Mouse (Mus musculus): ENCODE results near the gene Abhd14a. TPM values are rescaled to one million over a fixed set of nuclear protein-coding genes. Genes with fewer than 3 reads are reported as not detected.

Gene Abhd14a
- polyA plus RNA-seq, 1 experiment from 2014 or later = 21.7 TPM

DNA sequence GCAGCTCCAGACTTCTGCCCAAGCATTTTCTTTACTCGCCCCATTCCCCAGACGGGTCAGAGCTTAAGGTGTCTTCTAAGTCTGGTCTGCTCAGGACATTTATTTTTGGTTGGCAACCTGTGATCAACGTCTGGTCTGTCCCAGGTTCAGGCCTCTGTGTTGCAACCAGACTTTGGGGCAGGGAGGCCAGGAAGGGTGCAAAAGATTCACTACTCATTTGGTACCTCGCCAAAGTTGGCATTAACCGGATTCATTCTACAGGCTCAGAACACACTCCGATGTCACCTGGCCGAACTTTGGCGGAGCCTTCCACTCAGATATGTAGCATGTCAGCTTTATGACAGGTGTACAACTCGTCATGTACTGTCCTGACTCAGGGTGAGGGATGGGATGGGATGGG is 473 bp upstream of the Abhd14a start:
- Histone ChIP-seq H3K36me3 (ENCODE audit: insufficient read depth, low read length) (no peaks in the 10 kb centered on the region), H3K4me2 (replicated peaks; ENCODE audit: low read depth, low read length) (peak overlapping the region; percentile 61), H3K27me3 (replicated peaks; ENCODE audit: insufficient read depth, low read length) (no peaks in the 10 kb centered on the region), H3K9me3 (ENCODE audit: low read length) (no peaks in the 10 kb centered on the region), H3K27ac (ENCODE audit: low read length) (peak overlapping the region; percentile 43), H3K4me3 (ENCODE audit: low read depth, low read length) (peak overlapping the region; percentile 44), H3K4me1 (ENCODE audit: insufficient read depth, low read depth, low read length) (peaks cover 3% of the 10 kb centered on the region; the same call in 1 of the 2 replicates), H3K9ac (replicated peaks; ENCODE audit: low read depth) (no peak overlapping the region)
- DNase-seq (ENCODE audit: low spot score) (no peak), ATAC-seq (no peak)
- TF ChIP-seq CTCF (IDR thresholded peaks at IDR 0.05) = no peak
- no peak for TF ChIP-seq EP300 (IDR thresholded peaks at IDR 0.05)
- 32% methylated on average over 9 of the region's 9 CpGs for WGBS

DNA sequence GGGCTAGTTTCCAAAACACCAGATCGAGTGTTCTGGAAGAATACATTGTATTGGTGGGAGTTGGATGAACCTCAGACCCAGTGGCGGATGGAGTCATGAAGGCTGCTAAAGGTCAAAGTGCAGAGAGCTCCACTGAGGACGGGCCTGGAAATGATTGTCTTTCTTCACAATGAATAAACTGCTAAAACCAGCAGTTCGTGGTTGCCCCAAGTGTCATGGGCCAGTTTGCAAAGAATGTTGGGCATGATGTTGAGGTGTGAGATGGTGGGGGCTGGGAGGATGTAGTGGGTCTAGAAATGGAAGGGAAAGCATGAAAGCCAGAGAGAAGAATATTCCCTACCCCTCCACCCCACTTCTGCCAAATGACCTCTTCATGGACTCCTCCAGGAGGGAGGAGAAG is 2.6 kb downstream of the Abhd14a start:
- Histone ChIP-seq H3K4me1 (ENCODE audit: insufficient read depth, low read depth, low read length) (peaks cover 3% of the 10 kb centered on the region; the same call in 1 of the 2 replicates), H3K36me3 (ENCODE audit: insufficient read depth, low read length) (no peaks in the 10 kb centered on the region), H3K9me3 (ENCODE audit: low read length) (no peaks in the 10 kb centered on the region), H3K27me3 (replicated peaks; ENCODE audit: insufficient read depth, low read length) (no peaks in the 10 kb centered on the region), H3K4me3 (ENCODE audit: low read depth, low read length) (no peak overlapping the region), H3K27ac (ENCODE audit: low read length) (no peak overlapping the region), H3K9ac (replicated peaks; ENCODE audit: low read depth) (no peak overlapping the region), H3K4me2 (replicated peaks; ENCODE audit: low read depth, low read length) (no peak overlapping the region)
- WGBS = 73% methylated on average over 4 of the region's 4 CpGs
- no peak for TF ChIP-seq EP300 (IDR thresholded peaks at IDR 0.05)
- no peak for TF ChIP-seq CTCF (IDR thresholded peaks at IDR 0.05)
- DNase-seq (ENCODE audit: low spot score) (no peak), ATAC-seq (no peak)

DNA sequence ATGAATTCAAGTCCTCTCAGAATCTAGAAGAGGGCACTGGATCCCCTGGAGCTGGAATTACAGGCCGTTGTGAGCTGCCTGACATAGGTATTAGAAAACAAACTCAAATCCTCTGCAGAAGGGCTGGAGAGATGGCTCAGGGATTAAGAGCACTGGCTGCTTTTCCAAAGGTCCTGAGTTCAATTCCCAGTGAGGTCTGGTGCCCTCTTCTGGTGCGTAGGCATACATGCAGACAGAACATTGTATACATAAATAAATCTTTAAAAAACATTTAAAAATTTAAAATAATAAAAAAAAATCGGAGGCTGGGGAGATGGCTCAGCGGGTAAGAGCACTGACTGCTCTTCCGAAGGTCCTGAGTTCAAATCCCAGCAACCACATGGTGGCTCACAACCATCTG is 4.8 kb downstream of the Abhd14a start:
- H3K4me1 ChIP-seq (ENCODE audit: insufficient read depth, low read depth, low read length) = no peaks in the 10 kb centered on the region; the same call in 1 of the 2 replicates
- ATAC-seq (no peak), DNase-seq (ENCODE audit: low spot score) (no peak)
- peak; percentile 46 for TF ChIP-seq CTCF (IDR thresholded peaks at IDR 0.05)
- no peak for TF ChIP-seq EP300 (IDR thresholded peaks at IDR 0.05)
- WGBS = 80% methylated on average over 5 of the region's 5 CpGs
- H3K27me3 ChIP-seq (replicated peaks; ENCODE audit: insufficient read depth, low read length) = no peaks in the 10 kb centered on the region
- H3K27ac ChIP-seq (ENCODE audit: low read length) = no peak overlapping the region
- H3K4me2 ChIP-seq (replicated peaks; ENCODE audit: low read depth, low read length) = no peak overlapping the region
- no peaks in the 10 kb centered on the region for H3K36me3 ChIP-seq (ENCODE audit: insufficient read depth, low read length)
- no peaks in the 10 kb centered on the region for H3K9me3 ChIP-seq (ENCODE audit: low read length)
- no peak overlapping the region for H3K9ac ChIP-seq (replicated peaks; ENCODE audit: low read depth)
- H3K4me3 ChIP-seq (ENCODE audit: low read depth, low read length) = no peak overlapping the region

DNA sequence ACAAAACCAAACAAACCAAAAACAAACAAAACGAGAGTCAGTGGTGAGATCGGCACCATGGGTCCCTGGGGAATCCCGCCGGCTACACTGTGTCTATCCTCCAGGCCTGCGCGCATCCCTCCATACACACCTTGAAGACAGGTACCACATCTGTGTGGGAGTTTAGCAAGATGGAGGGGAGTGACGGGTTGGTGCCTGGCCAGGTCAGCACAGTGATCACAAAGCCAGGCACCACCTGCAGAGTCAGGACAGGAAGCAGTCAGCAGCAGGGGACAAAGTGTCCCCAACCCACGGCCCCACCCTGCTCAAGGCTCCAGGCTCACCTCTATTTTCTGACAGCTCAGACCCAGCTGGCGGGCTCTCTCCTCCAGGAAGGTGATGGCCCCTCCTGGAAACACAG is 10.9 kb downstream of the Abhd14a start:
- Histone ChIP-seq H3K4me3 (ENCODE audit: low read depth, low read length) (no peak overlapping the region), H3K36me3 (ENCODE audit: insufficient read depth, low read length) (peaks cover 11% of the 10 kb centered on the region; the same call in 1 of the 2 replicates), H3K9ac (replicated peaks; ENCODE audit: low read depth) (no peak overlapping the region), H3K4me2 (replicated peaks; ENCODE audit: low read depth, low read length) (no peak overlapping the region), H3K27ac (ENCODE audit: low read length) (no peak overlapping the region), H3K9me3 (ENCODE audit: low read length) (no peaks in the 10 kb centered on the region), H3K4me1 (ENCODE audit: insufficient read depth, low read depth, low read length) (no peaks in the 10 kb centered on the region; the same call in 1 of the 2 replicates), H3K27me3 (replicated peaks; ENCODE audit: insufficient read depth, low read length) (no peaks in the 10 kb centered on the region)
- ATAC-seq (no peak), DNase-seq (ENCODE audit: low spot score) (no peak)
- TF ChIP-seq EP300 (IDR thresholded peaks at IDR 0.05) (no peak), CTCF (IDR thresholded peaks at IDR 0.05) (no peak)
- WGBS = 74% methylated on average over 9 of the region's 9 CpGs

DNA sequence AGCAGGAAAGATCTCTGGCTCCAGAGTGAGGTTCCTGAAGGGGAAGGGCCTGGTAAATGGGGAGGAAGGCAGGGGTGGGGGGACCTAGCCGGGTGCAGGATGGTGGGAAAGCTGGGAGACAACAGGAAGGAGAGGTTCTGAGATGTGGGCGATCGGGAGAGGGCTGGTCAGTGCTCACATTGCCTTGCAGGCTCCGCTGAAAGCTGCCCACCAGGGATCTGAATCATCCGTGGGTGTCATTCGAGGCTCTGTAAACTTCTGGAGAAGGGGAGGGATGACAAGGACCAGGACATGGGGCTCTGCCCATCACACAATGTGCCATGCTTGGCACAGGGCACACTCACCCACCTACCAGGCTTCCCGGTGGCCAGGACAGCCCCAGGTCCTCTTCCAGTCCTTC is 14.1 kb downstream of the Abhd14a start:
- Histone ChIP-seq H3K4me2 (replicated peaks; ENCODE audit: low read depth, low read length) (no peak overlapping the region), H3K27ac (ENCODE audit: low read length) (no peak overlapping the region), H3K4me3 (ENCODE audit: low read depth, low read length) (no peak overlapping the region), H3K4me1 (ENCODE audit: insufficient read depth, low read depth, low read length) (peaks cover 11% of the 10 kb centered on the region; the same call in 1 of the 2 replicates), H3K36me3 (ENCODE audit: insufficient read depth, low read length) (peaks cover 14% of the 10 kb centered on the region; the same call in 1 of the 2 replicates), H3K27me3 (replicated peaks; ENCODE audit: insufficient read depth, low read length) (no peaks in the 10 kb centered on the region), H3K9ac (replicated peaks; ENCODE audit: low read depth) (no peak overlapping the region), H3K9me3 (ENCODE audit: low read length) (no peaks in the 10 kb centered on the region)
- DNase-seq (ENCODE audit: low spot score) (no peak), ATAC-seq (no peak)
- no peak for TF ChIP-seq CTCF (IDR thresholded peaks at IDR 0.05)
- no peak for TF ChIP-seq EP300 (IDR thresholded peaks at IDR 0.05)
- whole genome bisulfite sequencing = 57% methylated on average over 4 of the region's 7 CpGs

DNA sequence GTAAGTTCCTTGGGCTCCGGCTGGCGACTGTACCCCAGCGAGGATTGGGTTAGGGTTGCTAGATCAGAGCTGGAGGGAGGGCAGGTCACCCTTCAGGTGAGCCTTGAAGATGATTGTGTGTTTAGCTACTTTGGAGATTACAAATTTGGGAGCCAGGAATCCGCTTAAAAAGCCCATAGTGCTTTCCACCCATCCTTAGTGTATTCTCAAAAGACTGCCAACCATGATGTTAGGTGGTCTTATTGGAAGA is 17.5 kb downstream of the Abhd14a start:
- Histone ChIP-seq H3K36me3 (ENCODE audit: insufficient read depth, low read length) (peaks cover 14% of the 10 kb centered on the region; the same call in 1 of the 2 replicates), H3K4me2 (replicated peaks; ENCODE audit: low read depth, low read length) (peak overlapping the region; percentile 77), H3K27me3 (replicated peaks; ENCODE audit: insufficient read depth, low read length) (no peaks in the 10 kb centered on the region), H3K9me3 (ENCODE audit: low read length) (no peaks in the 10 kb centered on the region), H3K4me1 (ENCODE audit: insufficient read depth, low read depth, low read length) (peaks cover 11% of the 10 kb centered on the region; the same call in 1 of the 2 replicates), H3K27ac (ENCODE audit: low read length) (peak overlapping the region; percentile 95), H3K9ac (replicated peaks; ENCODE audit: low read depth) (peak overlapping the region; percentile 99), H3K4me3 (ENCODE audit: low read depth, low read length) (peak overlapping the region; percentile 83)
- ATAC-seq (no peak), DNase-seq (ENCODE audit: low spot score) (no peak)
- under 1% methylated on average over 4 of the region's 4 CpGs for WGBS
- TF ChIP-seq EP300 (IDR thresholded peaks at IDR 0.05) (no peak), CTCF (IDR thresholded peaks at IDR 0.05) (no peak)

Data from lung, postnatal 0 days (tissue).